Mouse (Mus musculus): ENCODE measurements around the gene Cdipt.

Gene Cdipt

DNA sequence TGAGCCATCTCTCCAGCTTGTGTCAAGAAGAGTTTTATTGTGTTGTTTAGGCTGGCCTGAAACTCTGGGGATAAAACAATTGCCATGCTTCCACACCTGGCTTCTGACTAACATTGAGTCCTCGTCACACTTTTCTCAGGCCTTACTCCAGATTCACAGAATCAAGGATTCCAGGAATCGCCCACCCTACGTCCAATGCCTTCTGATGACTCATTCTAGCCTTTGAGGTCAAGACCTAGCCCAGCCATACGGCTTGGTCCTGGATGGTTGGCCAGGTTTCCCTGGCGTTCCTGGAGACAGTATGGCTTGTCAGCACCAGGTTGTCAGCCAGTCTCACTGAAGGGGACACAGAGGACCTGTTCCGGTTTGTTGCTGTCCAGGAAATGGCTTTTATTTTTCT is 36.7 kb downstream of the Cdipt start:
- no peak for DNase-seq (ENCODE audit: low read depth, low spot score)

GRCm38 (mm10) chr7:127012845-127013244 is 37.1 kb downstream of the Cdipt start:
- DNase-seq (ENCODE audit: low read depth, low spot score) = no peak

- no peak for DNase-seq (ENCODE audit: low read depth, low spot score)
Observed at GRCm38 (mm10) chr7:127013385-127013784, 37.7 kb downstream of the Cdipt start.

GRCm38 (mm10) chr7:127014320-127014719 is 38.6 kb downstream of the Cdipt start, which contains the start of gene Mvp:
Gene Mvp, minus strand, starts transcription at chr7:127014621.
- peak; percentile 85 for DNase-seq (ENCODE audit: low read depth, low spot score)

- DNase-seq (ENCODE audit: low read depth, low spot score) = no peak
Observed at GRCm38 (mm10) chr7:127014993-127015392, 39.3 kb downstream of the Cdipt start.

DNA sequence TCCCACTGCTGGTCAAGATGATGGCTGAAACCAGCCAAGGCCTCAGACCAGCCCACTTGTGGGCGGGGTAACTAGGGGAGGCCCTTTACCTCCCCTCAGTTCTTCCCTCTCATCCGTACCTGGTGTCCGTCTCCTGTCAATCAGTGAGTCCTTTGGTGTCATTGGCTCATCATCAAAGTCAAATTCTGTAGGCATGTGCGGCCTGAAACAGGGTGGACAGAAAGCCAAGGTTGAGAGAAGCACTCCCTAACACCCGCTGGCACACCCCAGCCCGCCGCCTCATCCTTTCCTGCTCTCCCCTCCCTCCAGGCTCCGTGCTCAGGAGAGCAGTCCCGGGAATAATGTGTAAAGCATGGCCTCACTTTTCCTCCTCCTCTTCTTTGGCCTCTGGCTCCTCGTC is 40.4 kb downstream of the Cdipt start:
- DNase-seq (ENCODE audit: low read depth, low spot score) = peak; percentile 47

GRCm38 (mm10) chr7:127016481-127016485 is 40.6 kb downstream of the Cdipt start, which contains the start of gene Pagr1b:
Gene Pagr1b, minus strand, starts transcription at chr7:127016484.
- no peak for DNase-seq (ENCODE audit: low read depth, low spot score)

DNA sequence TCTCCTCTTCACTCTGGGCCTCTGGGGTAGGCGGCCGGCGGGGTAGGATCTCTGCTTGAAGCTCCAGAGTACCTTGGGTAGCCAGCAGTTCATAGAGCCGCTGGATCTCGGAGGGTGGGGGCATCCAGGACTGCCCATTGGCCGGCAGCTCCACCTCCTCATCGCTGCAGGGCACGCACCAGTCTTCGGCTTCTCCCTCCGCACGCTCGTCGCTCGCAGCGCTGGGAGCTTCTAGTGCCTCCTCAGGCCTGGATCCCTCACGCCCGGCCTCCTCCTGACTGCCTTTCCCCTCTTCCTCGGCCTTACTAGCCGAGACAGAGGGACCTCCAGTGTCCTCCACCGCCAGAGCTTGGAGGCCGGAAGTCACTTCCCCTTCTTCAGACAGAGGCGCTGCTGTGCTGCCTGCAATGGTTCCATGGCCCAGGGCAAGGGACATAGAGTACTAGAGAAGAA is 40.8 kb downstream of the Cdipt start:
- no peak for DNase-seq (ENCODE audit: low read depth, low spot score)

DNA sequence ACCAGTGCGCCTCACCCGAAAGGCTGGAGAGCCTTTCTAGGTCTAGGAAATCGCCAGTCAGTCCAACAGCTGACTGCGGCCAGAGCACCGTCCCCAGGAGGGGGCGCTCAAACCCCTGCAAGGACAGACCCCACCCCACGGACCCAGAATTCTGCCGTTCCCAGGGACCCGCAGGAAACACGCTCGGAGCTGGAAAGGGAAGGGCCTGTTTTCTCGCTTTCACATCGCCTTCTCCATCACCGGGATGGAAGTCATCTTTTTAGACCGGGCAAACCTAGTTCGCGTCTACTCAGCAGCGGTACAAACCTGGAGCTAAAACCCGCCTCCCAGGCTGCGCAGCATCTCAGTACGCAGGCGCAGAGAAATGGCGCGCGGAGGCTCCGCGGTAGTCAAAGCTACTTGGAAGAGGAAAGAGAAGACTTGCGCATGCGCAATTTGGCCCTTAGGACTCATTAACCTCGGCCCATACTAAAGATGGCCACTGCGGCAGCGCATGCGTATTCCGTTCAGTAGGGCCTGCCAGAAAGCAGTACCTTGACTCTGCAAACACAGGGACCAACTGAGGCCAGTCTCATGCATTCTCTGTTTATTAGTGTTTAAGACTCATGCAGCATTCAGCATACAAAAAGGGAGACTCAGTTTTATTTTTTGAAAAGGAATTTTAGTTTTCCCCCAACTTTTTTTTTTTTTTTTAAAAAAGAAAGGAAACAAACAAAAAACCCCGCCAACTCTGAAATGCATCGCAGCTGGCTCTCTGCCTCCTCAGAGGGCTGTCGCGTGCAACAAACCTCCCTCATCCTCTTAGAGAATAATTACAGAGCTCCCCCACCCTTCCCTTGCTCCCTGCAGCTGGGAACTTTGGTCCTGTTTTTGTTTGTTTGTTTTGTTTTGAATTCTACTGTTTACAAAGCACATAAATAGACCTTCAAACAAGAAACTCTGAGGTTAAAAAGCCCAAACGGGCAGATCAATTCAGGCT is 41.5 kb downstream of the Cdipt start, which contains the start of gene Pagr1a:
Pagr1a (minus strand) TSS at position 382 of the 979 bp plus-strand sequence.
- peak; percentile 99 for DNase-seq (ENCODE audit: low read depth, low spot score)

- DNase-seq (ENCODE audit: low read depth, low spot score) = no peak
Observed at GRCm38 (mm10) chr7:127017950-127018345, 42.2 kb downstream of the Cdipt start.

DNA sequence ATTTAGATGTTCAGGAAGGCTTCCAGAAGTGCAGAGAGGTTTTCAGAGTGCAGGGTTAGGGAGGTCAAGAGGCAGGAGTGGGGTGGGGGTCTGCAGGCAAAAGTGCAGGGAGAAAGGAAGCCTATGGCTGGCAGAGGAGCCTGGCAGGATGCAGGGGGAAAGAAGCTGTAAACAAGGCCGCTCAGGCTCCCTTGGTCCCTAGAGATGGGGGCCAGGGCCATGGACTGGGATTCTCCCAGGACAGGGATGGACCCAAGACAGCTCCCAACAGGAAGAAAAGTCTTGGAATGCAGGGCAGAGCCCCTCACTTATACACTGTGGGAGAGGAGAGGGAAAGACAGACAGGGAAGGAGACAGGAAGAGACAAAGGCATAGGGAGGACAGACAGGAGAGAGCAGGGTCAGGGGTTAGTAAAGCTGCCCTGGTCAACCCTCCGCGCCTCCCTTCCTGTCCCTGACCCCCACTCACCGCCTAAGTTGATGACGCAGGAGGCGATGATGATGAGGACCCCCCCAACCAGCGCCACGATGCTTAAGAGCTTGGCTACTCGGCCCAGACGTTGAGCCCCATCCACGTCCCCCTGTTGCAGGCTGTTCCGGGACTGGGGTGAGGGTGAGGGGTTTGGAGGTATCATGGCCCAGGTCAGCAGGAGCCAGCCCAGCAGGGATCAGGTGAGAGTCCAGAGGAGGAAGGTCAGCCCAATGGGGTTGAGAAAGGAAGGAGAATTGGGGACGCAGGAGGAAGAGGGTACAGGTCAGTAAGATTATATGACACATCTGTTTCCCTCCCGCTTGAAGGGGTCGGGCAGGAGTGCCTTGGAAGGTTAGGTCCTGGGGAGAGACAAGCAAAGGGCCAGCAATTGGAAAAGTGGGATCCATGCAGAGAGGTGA is 42.9 kb downstream of the Cdipt start:
- no peak for DNase-seq (ENCODE audit: low read depth, low spot score)

DNA sequence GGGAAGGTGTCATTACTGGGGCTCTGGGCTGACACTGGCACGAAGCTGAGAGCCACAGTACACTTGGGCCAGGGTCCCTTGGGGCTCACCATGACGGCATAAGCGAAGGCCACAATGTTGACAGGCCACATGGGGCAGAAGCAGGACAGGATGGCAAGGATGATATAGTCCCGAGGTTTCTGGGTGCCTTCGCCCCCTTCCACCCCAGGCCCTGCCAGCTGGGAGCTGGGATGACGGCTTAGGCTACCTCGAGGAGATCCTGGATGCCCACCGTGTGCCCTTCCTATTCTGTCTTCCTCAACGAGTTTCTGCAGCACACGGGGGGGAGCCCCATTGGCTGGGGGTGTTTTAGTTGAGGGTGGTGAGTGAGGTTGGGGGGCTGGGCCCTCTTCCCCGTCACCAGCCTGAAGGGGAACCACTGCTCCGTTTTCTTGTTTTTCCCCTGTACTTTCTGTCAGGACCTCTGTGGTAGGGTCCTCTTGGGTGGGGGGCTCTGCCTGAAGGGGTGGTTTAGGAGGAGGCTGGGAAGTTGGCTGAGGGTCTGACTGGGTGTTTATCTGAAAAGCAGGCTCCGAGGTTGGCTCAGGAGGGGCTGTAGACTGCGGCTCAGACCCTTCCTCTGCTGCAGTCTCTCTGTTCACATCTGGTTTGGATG is 43.7 kb downstream of the Cdipt start:
- DNase-seq (ENCODE audit: low read depth, low spot score) = no peak

DNA sequence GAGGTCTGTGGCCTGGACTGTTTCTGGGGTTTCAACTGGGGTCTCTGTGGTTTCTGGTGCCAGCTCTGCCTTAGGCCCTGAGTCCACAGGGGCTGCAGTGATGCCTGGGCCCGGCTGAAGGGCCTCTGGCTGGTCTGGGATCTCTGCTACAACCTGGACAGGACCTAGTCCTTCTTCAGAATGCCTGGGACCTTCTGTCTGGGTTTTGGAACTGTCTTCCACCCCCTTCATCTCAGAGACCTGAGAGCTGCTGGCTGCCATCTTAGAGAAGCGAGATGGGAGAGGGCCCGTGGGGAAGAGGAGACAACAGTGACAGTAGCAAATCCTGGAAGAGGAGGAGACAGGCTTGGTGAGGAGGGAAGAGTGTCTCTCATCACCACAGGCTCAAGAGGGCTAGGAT is 44.3 kb downstream of the Cdipt start:
- DNase-seq (ENCODE audit: low read depth, low spot score) = no peak

- no peak for DNase-seq (ENCODE audit: low read depth, low spot score)
Observed at GRCm38 (mm10) chr7:127020491-127020890, 44.8 kb downstream of the Cdipt start.

GRCm38 (mm10) chr7:127020901-127021562 is 45.3 kb downstream of the Cdipt start, which contains the start of the genes Gm42742 and Prrt2:
Gene Gm42742, minus strand, starts transcription at chr7:127021097.
Gene Prrt2, minus strand, starts transcription at chr7:127021211.
- DNase-seq (ENCODE audit: low read depth, low spot score) = peak; percentile 77

DNA sequence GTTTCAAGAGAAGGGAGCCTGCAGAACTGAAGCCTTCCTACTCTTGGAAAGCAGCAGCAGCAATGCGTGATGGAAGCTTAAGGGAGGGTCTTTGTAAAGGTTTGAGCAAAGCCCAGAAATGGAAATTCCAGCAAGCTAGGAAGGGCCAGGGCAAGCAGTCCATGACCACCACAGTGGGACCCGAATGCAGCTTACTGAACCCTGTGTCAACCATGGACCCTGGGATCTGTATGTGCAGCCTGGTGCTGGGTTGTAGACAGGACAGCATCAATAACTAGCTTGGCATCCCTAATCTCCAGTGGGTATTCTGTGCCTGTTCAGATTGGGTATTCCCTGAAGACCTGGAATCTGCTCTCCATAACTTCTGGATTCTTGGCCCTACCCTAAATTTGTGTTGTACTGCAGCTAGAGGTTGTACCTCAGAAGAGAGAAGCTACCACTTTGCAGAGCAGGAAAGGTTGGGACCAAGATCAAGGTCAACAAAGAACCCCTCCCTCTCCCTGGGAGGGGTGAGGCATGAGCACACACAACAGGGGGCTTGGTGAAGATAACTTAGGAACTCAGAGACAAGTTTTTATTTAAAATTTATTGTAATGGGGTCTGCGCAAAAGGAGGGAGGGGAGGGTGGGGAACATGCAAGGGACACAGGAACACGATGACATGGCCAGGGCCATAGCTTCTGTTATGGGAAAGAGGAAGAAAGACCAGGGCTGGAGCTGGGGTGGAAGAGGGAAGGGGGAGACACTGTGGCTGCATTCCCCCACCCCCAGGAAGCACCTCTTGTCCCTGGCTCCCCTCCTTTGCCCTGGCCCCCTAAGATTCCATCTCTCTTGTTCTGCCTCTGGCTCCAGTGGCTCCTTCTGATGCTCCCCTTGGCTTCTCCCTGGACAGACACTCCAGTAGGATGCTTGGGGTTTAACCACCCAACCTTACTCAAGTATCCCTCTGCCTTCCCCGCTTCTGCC is 46.1 kb downstream of the Cdipt start:
- no peak for DNase-seq (ENCODE audit: low read depth, low spot score)

GRCm38 (mm10) chr7:127022528-127023271 is 47.0 kb downstream of the Cdipt start:
- no peak for DNase-seq (ENCODE audit: low read depth, low spot score)

- no peak for DNase-seq (ENCODE audit: low read depth, low spot score)
Observed at GRCm38 (mm10) chr7:127023272-127023691, 47.6 kb downstream of the Cdipt start.

DNA sequence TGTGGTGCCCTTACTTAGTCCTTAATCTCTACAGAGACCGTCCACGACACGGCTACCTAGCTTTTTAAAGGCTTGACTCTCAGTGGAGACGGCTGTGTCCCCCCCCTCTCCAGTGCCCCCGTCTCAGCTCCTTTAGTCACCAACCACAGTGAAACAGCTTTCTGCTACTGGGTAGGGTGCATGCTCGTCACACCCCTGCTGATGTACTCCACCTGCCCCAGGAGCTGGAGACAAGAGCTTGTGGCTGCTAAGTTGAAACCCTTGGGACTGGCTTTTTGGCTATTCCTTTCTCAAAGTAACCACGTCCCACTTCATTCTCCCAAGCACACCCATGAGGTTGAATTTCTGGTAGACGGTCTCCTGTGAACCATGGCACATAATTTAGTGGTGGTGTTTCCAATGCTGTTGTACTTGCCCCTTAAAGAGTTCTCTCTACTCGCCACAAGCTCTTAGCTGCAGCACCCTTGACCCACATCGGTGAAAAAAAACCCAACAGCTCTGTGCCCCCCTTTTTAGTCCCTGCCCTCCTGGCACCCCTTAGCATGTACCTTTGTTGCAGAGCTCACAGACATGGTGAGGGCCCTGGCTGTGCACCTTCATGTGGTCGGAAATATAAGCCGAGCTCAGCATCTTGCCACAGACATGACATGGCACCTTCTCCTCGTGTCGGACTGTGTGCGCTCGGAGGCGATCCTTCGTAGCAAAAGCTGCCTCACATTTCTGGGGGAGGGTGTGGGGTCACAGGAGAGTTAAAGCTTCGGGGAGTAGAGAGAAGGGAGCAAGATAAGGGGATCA is 48.4 kb downstream of the Cdipt start:
- peak; percentile 79 for DNase-seq (ENCODE audit: low read depth, low spot score)
